Mouse (Mus musculus): Measurements from ENCODE around the gene Ppp2r5c. TPM values are rescaled to one million over a fixed set of nuclear protein-coding genes. Genes with fewer than 3 reads are reported as not detected.

The Ppp2r5c gene
- polyA plus RNA-seq, 1 experiment from 2014 or later = 138 TPM

- 0 out of 2 replicates have a peak overlapping the region, but pooled peaks have one; percentile 11 for H3K4me2 ChIP-seq (ENCODE audit: low read length)
- H3K27ac ChIP-seq (replicated peaks in 1 of 2; ENCODE audit: control insufficient read depth in 1 of 2, insufficient read depth in 1 of 2, low read depth in 2 of 2, low read length in 2 of 2) = peak overlapping the region; percentile 76 to 85
- no peaks in the 10 kb centered on the region for H3K9me3 ChIP-seq (ENCODE audit: control insufficient read depth, low read length)
- no peak overlapping the region for H3K4me3 ChIP-seq (ENCODE audit: control insufficient read depth in 1 of 2, insufficient read depth in 1 of 2, low read depth in 1 of 2, low read length in 2 of 2)
- H3K9ac ChIP-seq (ENCODE audit: low read length) = peak overlapping the region; percentile 22; the same call in 1 of the 2 replicates
- H3K27me3 ChIP-seq (ENCODE audit: control insufficient read depth, insufficient read depth, low read length) = no peaks in the 10 kb centered on the region
- peaks cover 55 to 76% of the 10 kb centered on the region in 2 experiments for H3K4me1 ChIP-seq (ENCODE audit: control insufficient read depth in 2 of 2, insufficient read depth in 2 of 2, low read length in 2 of 2)
- WGBS = 72% methylated on average over 22 of the region's 22 CpGs
- 0 out of 2 replicates have a peak, but pooled peaks cover 4% of the 10 kb centered on the region for H3K36me3 ChIP-seq (ENCODE audit: control insufficient read depth, insufficient read depth, low read length)
- ATAC-seq (ENCODE audit: insufficient number of reproducible peaks, insufficient read depth, low FRiP score, low read depth) = no peak
Observed at GRCm38 (mm10) chr12:110498283-110499224, 51.6 kb downstream of the Ppp2r5c start.

GRCm38 (mm10) chr12:110499225-110499992 lies 52.5 kb downstream of the Ppp2r5c start:
- Histone ChIP-seq H3K27me3 (ENCODE audit: control insufficient read depth, insufficient read depth, low read length) (no peaks in the 10 kb centered on the region), H3K4me1 (ENCODE audit: control insufficient read depth in 2 of 2, insufficient read depth in 2 of 2, low read length in 2 of 2) (peaks cover 63 to 84% of the 10 kb centered on the region in 2 experiments), H3K9me3 (ENCODE audit: control insufficient read depth, low read length) (no peaks in the 10 kb centered on the region), H3K27ac (replicated peaks in 1 of 2; ENCODE audit: control insufficient read depth in 1 of 2, insufficient read depth in 1 of 2, low read depth in 2 of 2, low read length in 2 of 2) (peak overlapping the region; percentile 76 to 85), H3K4me3 (ENCODE audit: control insufficient read depth in 1 of 2, insufficient read depth in 1 of 2, low read depth in 1 of 2, low read length in 2 of 2) (no peak overlapping the region), H3K9ac (ENCODE audit: low read length) (0 out of 2 replicates have a peak overlapping the region, but pooled peaks have one; percentile 22), H3K36me3 (ENCODE audit: control insufficient read depth, insufficient read depth, low read length) (no peaks in the 10 kb centered on the region), H3K4me2 (ENCODE audit: low read length) (peak overlapping the region; percentile 11)
- ATAC-seq (ENCODE audit: insufficient number of reproducible peaks, insufficient read depth, low FRiP score, low read depth) = peak; percentile 70
- 43% methylated on average over 14 of the region's 14 CpGs for WGBS

- Histone ChIP-seq H3K9me3 (ENCODE audit: control insufficient read depth, low read length) (no peaks in the 10 kb centered on the region), H3K4me1 (ENCODE audit: control insufficient read depth in 2 of 2, insufficient read depth in 2 of 2, low read length in 2 of 2) (peaks cover 69 to 91% of the 10 kb centered on the region in 2 experiments), H3K4me3 (ENCODE audit: control insufficient read depth in 1 of 2, insufficient read depth in 1 of 2, low read depth in 1 of 2, low read length in 2 of 2) (no peak overlapping the region), H3K27me3 (ENCODE audit: control insufficient read depth, insufficient read depth, low read length) (no peaks in the 10 kb centered on the region), H3K36me3 (ENCODE audit: control insufficient read depth, insufficient read depth, low read length) (no peaks in the 10 kb centered on the region), H3K9ac (ENCODE audit: low read length) (no peak overlapping the region), H3K27ac (replicated peaks in 1 of 2; ENCODE audit: control insufficient read depth in 1 of 2, insufficient read depth in 1 of 2, low read depth in 2 of 2, low read length in 2 of 2) (peak overlapping the region; percentile 72 to 76), H3K4me2 (ENCODE audit: low read length) (peak overlapping the region; percentile 11; the same call in 1 of the 2 replicates)
- no peak for ATAC-seq (ENCODE audit: insufficient number of reproducible peaks, insufficient read depth, low FRiP score, low read depth)
- WGBS = 73% methylated on average over 8 of the region's 8 CpGs
Observed at GRCm38 (mm10) chr12:110500095-110500494, 53.2 kb downstream of the Ppp2r5c start.

GRCm38 (mm10) chr12:110503406-110504144 lies 56.7 kb downstream of the Ppp2r5c start:
- H3K36me3 ChIP-seq (ENCODE audit: control insufficient read depth, insufficient read depth, low read length) = no peaks in the 10 kb centered on the region
- H3K4me1 ChIP-seq (ENCODE audit: control insufficient read depth in 2 of 2, insufficient read depth in 2 of 2, low read length in 2 of 2) = peaks cover 60 to 79% of the 10 kb centered on the region in 2 experiments
- no peak overlapping the region for H3K27ac ChIP-seq (replicated peaks in 1 of 2; ENCODE audit: control insufficient read depth in 1 of 2, insufficient read depth in 1 of 2, low read depth in 2 of 2, low read length in 2 of 2)
- H3K4me2 ChIP-seq (ENCODE audit: low read length) = no peak overlapping the region
- H3K9me3 ChIP-seq (ENCODE audit: control insufficient read depth, low read length) = no peaks in the 10 kb centered on the region
- peak overlapping the region; percentile 52; the same call in 1 of the 2 replicates for H3K9ac ChIP-seq (ENCODE audit: low read length)
- ATAC-seq (ENCODE audit: insufficient number of reproducible peaks, insufficient read depth, low FRiP score, low read depth) = no peak
- no peak overlapping the region for H3K4me3 ChIP-seq (ENCODE audit: control insufficient read depth in 1 of 2, insufficient read depth in 1 of 2, low read depth in 1 of 2, low read length in 2 of 2)
- WGBS = 78% methylated on average over 8 of the region's 8 CpGs
- H3K27me3 ChIP-seq (ENCODE audit: control insufficient read depth, insufficient read depth, low read length) = no peaks in the 10 kb centered on the region

GRCm38 (mm10) chr12:110504145-110504490 lies 57.2 kb downstream of the Ppp2r5c start:
- Histone ChIP-seq H3K4me2 (ENCODE audit: low read length) (no peak overlapping the region), H3K27ac (replicated peaks in 1 of 2; ENCODE audit: control insufficient read depth in 1 of 2, insufficient read depth in 1 of 2, low read depth in 2 of 2, low read length in 2 of 2) (peak overlapping the region in 1 of 2 experiments; percentile 17; a peak in 1 of 4 replicates)

GRCm38 (mm10) chr12:110504793-110505192 lies 57.9 kb downstream of the Ppp2r5c start:
- 18% methylated on average over 3 of the region's 3 CpGs for WGBS
- H3K27ac ChIP-seq (replicated peaks in 1 of 2; ENCODE audit: control insufficient read depth in 1 of 2, insufficient read depth in 1 of 2, low read depth in 2 of 2, low read length in 2 of 2) = peak overlapping the region; percentile 17 to 60; a peak in 2 of 4 replicates
- H3K9me3 ChIP-seq (ENCODE audit: control insufficient read depth, low read length) = no peaks in the 10 kb centered on the region
- no peaks in the 10 kb centered on the region for H3K36me3 ChIP-seq (ENCODE audit: control insufficient read depth, insufficient read depth, low read length)
- H3K4me3 ChIP-seq (ENCODE audit: control insufficient read depth in 1 of 2, insufficient read depth in 1 of 2, low read depth in 1 of 2, low read length in 2 of 2) = no peak overlapping the region
- no peak overlapping the region for H3K4me2 ChIP-seq (ENCODE audit: low read length)
- H3K4me1 ChIP-seq (ENCODE audit: control insufficient read depth in 2 of 2, insufficient read depth in 2 of 2, low read length in 2 of 2) = peaks cover 59 to 68% of the 10 kb centered on the region in 2 experiments
- no peaks in the 10 kb centered on the region for H3K27me3 ChIP-seq (ENCODE audit: control insufficient read depth, insufficient read depth, low read length)
- no peak for ATAC-seq (ENCODE audit: insufficient number of reproducible peaks, insufficient read depth, low FRiP score, low read depth)
- peak overlapping the region; percentile 31; the same call in 1 of the 2 replicates for H3K9ac ChIP-seq (ENCODE audit: low read length)

More at GRCm38 (mm10) chr12:110504145-110504490, 57.2 kb downstream of the Ppp2r5c start:
- H3K36me3 ChIP-seq (ENCODE audit: control insufficient read depth, insufficient read depth, low read length) = no peaks in the 10 kb centered on the region
- 48% methylated on average over 9 of the region's 9 CpGs for WGBS
- H3K9me3 ChIP-seq (ENCODE audit: control insufficient read depth, low read length) = no peaks in the 10 kb centered on the region
- H3K27me3 ChIP-seq (ENCODE audit: control insufficient read depth, insufficient read depth, low read length) = no peaks in the 10 kb centered on the region
- peaks cover 59 to 75% of the 10 kb centered on the region in 2 experiments for H3K4me1 ChIP-seq (ENCODE audit: control insufficient read depth in 2 of 2, insufficient read depth in 2 of 2, low read length in 2 of 2)
- ATAC-seq (ENCODE audit: insufficient number of reproducible peaks, insufficient read depth, low FRiP score, low read depth) = no peak
- H3K4me3 ChIP-seq (ENCODE audit: control insufficient read depth in 1 of 2, insufficient read depth in 1 of 2, low read depth in 1 of 2, low read length in 2 of 2) = no peak overlapping the region
- H3K9ac ChIP-seq (ENCODE audit: low read length) = peak overlapping the region; percentile 52; the same call in 1 of the 2 replicates

- no peak overlapping the region for H3K9ac ChIP-seq (ENCODE audit: low read length)
- no peaks in the 10 kb centered on the region for H3K27me3 ChIP-seq (ENCODE audit: control insufficient read depth, insufficient read depth, low read length)
- 50% methylated on average over 5 of the region's 5 CpGs for WGBS
- H3K36me3 ChIP-seq (ENCODE audit: control insufficient read depth, insufficient read depth, low read length) = no peaks in the 10 kb centered on the region
- H3K4me2 ChIP-seq (ENCODE audit: low read length) = no peak overlapping the region
- H3K9me3 ChIP-seq (ENCODE audit: control insufficient read depth, low read length) = no peaks in the 10 kb centered on the region
- H3K4me1 ChIP-seq (ENCODE audit: control insufficient read depth in 2 of 2, insufficient read depth in 2 of 2, low read length in 2 of 2) = peaks cover 59 to 64% of the 10 kb centered on the region in 2 experiments
- no peak overlapping the region for H3K4me3 ChIP-seq (ENCODE audit: control insufficient read depth in 1 of 2, insufficient read depth in 1 of 2, low read depth in 1 of 2, low read length in 2 of 2)
- 0 out of 4 replicates have a peak overlapping the region, but pooled peaks of 1 of the 2 experiments have one; percentile 6 for H3K27ac ChIP-seq (replicated peaks in 1 of 2; ENCODE audit: control insufficient read depth in 1 of 2, insufficient read depth in 1 of 2, low read depth in 2 of 2, low read length in 2 of 2)
- no peak for ATAC-seq (ENCODE audit: insufficient number of reproducible peaks, insufficient read depth, low FRiP score, low read depth)
Observed at GRCm38 (mm10) chr12:110506046-110506445, 59.1 kb downstream of the Ppp2r5c start.

All from heart, embryonic 14.5 days (tissue).